Mouse (Mus musculus): ENCODE results near the gene Nkx2-2. TPM values are rescaled to one million over a fixed set of nuclear protein-coding genes. Genes with fewer than 3 reads are reported as not detected.

The Nkx2-2 gene
- not detected in 2 replicates for polyA plus RNA-seq (2012; ENCODE audit: low replicate concordance)

GRCm38 (mm10) chr2:147193271-147194255 is at the start of gene Nkx2-2:
Gene Nkx2-2 (minus strand): TSS chr2:147194243.

Other genes starting within 250 kb of the Nkx2-2 start
- gene Xrn2, start 181.2 kb downstream of the Nkx2-2 start, polyA plus RNA-seq (2012; ENCODE audit: low replicate concordance) = 15.0 and 20.6 TPM in 2 replicates
- gene Nkx2-4, start 108.8 kb downstream of the Nkx2-2 start, polyA plus RNA-seq (2012; ENCODE audit: low replicate concordance) = 0.13 TPM in 1 of 2 replicates, not detected in the other
- gene Pax1, start 167.7 kb upstream of the Nkx2-2 start, polyA plus RNA-seq (2012; ENCODE audit: low replicate concordance) = not detected in 2 replicates